Mouse (Mus musculus): ENCODE results near the gene Rab11fip4.

DNA sequence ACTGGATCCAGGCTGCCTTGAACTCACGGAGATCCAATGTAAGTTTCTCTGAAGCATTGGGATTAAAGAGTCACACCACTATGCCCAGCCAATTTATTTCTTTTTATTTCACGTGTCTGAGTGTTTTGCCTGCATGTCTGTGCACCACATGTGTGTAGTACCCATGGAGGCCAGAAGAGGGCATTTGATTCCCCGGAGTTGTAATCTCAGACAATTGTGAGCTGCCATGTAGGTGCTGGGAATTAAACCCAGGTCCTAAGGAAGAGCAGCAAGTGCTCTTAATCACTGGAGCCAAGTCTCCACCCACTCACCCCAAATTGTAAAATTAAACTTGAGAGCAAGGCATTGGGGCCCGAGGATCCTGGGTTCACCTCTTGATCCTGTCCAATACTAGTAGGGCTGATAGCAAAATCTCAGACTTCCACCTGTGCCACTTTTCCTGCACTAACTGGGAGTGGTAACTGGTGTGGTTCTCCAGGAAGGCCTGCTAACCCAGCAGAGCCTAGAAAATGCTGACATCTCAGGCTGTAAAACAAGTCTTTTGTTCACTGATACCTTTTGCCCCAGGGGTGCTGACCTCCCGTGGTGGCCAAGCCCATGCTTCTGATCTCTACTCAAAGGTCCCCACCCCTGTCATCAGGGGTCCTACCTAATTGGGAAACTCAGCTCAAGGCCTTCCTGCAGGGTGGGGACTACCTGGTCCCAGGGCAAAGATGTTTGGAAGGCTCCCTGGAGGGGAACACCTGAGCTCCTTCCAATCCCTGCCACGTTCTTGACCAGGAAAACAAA, 44.8 kb downstream of the Rab11fip4 start:
- TF ChIP-seq GATA1 (IDR thresholded peaks at IDR 0.05; ENCODE audit: low read length) (no peak), TAL1 (IDR thresholded peaks at IDR 0.05; ENCODE audit: low read length) (no peak)
